Mouse (Mus musculus) limb, embryonic 15.5 days (tissue): ENCODE measurements around the gene Myf5. TPM values are rescaled to one million over a fixed set of nuclear protein-coding genes. Genes with fewer than 3 reads are reported as not detected.

Source experiments
- ATAC-seq: fragments of 200-750 bp; cut with Nextera tagmentation; 2 replicates; pipeline ENCODE4 v1.8.0; 2017; ENCODE audit warnings: low read depth, moderate TSS enrichment; ENCODE audit not compliant: insufficient number of reproducible peaks, low FRiP score, low TSS enrichment
- H3K27ac ChIP-seq: fragments of 300-500 bp; sonication (generic); 2 replicates; pipeline ENCODE4 v1.5.1; 2015; ENCODE audit warnings: moderate library complexity, mild to moderate bottlenecking, inconsistent platforms
- H3K27me3 ChIP-seq: fragments of 300-500 bp; sonication (generic); 2 replicates; pipeline ENCODE4 v1.6.1; 2015; ENCODE audit warnings: inconsistent platforms
- H3K36me3 ChIP-seq: fragments of 300-500 bp; sonication (generic); 2 replicates; pipeline ENCODE4 v1.6.1; 2015; ENCODE audit warnings: inconsistent platforms
- H3K4me1 ChIP-seq: fragments of 300-500 bp; sonication (generic); 2 replicates; pipeline ENCODE4 v1.6.1; 2015; ENCODE audit warnings: inconsistent platforms
- H3K4me2 ChIP-seq: fragments of 300-500 bp; sonication (generic); 2 replicates; pipeline ENCODE4 v1.6.1; 2015; ENCODE audit warnings: mild to moderate bottlenecking, inconsistent platforms
- H3K4me3 ChIP-seq: fragments of 300-500 bp; sonication (generic); 2 replicates; pipeline ENCODE4 v1.5.1; 2015; ENCODE audit warnings: mild to moderate bottlenecking, inconsistent platforms
- H3K9ac ChIP-seq: fragments of 300-500 bp; sonication (generic); 2 replicates; pipeline ENCODE4 v1.6.1; 2015; ENCODE audit warnings: inconsistent platforms
- H3K9me3 ChIP-seq: fragments of 300-500 bp; sonication (generic); 2 replicates; pipeline ENCODE4 v1.6.1; 2016; ENCODE audit warnings: inconsistent platforms
- WGBS: fragments of 180-500 bp; shearing (Covaris S2); methylation state at CpG from one replicate; pipeline ENCODE4 v1.1.7; 2015; 5-methylcytosine and 5-hydroxymethylcytosine counted together
- polyA plus RNA-seq: library from polyadenylated mRNA; unstranded; fragments of >200 nt; fragmentation: Nextera tagmentation; extraction: Ambion mirVana; gene quantifications from 2 replicates; pipeline ENCODE4 v1.2.1, GENCODE M21; 2015

The Myf5 gene
- 12.5 and 23.7 TPM in 2 replicates for polyA plus RNA-seq

GRCm38 (mm10) chr10:107485870-107486269, at the start of gene Myf5:
TSS of gene Myf5 (minus strand) at chr10:107486134.
- Histone ChIP-seq H3K36me3 (no peaks in the 10 kb centered on the region), H3K27ac (0 out of 2 replicates have a peak within 1 kb of the TSS, but pooled peaks have one; percentile 30), H3K9ac (no peak within 1 kb of the TSS), H3K27me3 (peaks cover 11% of the 10 kb centered on the region; the same call in 1 of the 2 replicates), H3K4me3 (peak within 1 kb of the TSS; percentile 18), H3K4me2 (no peak within 1 kb of the TSS), H3K4me1 (peaks cover 3% of the 10 kb centered on the region; the same call in 1 of the 2 replicates), H3K9me3 (no peaks in the 10 kb centered on the region)
- ATAC-seq = peak; percentile 52; the same call in 1 of the 2 replicates
- 30% methylated on average over 8 of the region's 8 CpGs for WGBS

- no peaks in the 10 kb centered on the region for H3K4me1 ChIP-seq
- no peak overlapping the region for H3K4me3 ChIP-seq
- no peak overlapping the region for H3K9ac ChIP-seq
- H3K4me2 ChIP-seq = no peak overlapping the region
- H3K27me3 ChIP-seq = no peaks in the 10 kb centered on the region
- ATAC-seq = no peak
- no peak overlapping the region for H3K27ac ChIP-seq
- H3K9me3 ChIP-seq = no peaks in the 10 kb centered on the region
- WGBS = 85% methylated on average over 1 of the region's 1 CpGs
- H3K36me3 ChIP-seq = no peaks in the 10 kb centered on the region
Observed at GRCm38 (mm10) chr10:107528758-107529157, 42.8 kb upstream of the Myf5 start.

DNA sequence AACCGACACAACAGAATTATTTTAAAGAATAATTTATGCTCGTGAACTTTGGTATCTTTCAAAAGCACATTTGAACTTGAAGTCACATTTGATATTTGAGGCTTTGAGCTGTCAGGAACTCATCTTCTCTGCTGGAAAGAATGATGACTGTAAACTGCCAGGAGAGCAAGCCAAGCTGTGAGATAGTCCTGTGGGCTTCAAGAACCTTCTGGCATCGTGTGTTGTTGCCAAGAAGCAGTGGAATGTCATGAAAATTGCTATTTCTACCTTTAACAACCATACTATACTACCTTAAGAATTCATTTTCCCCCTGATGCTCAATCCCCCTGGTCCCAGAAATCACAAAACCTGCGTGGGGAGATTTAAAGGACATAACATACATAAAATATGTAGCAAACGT, 33.3 kb upstream of the Myf5 start:
- H3K27ac ChIP-seq = no peak overlapping the region
- WGBS = 58% methylated on average over 5 of the region's 5 CpGs
- H3K4me3 ChIP-seq = no peak overlapping the region
- no peak overlapping the region for H3K9ac ChIP-seq
- no peaks in the 10 kb centered on the region for H3K4me1 ChIP-seq
- no peaks in the 10 kb centered on the region for H3K36me3 ChIP-seq
- H3K27me3 ChIP-seq = no peaks in the 10 kb centered on the region
- no peak for ATAC-seq
- no peaks in the 10 kb centered on the region for H3K9me3 ChIP-seq
- H3K4me2 ChIP-seq = no peak overlapping the region

- no peak overlapping the region for H3K27ac ChIP-seq
- no peaks in the 10 kb centered on the region for H3K36me3 ChIP-seq
- 62% methylated on average over 7 of the region's 7 CpGs for WGBS
- ATAC-seq = no peak
- no peaks in the 10 kb centered on the region for H3K27me3 ChIP-seq
- H3K4me3 ChIP-seq = no peak overlapping the region
- no peaks in the 10 kb centered on the region for H3K4me1 ChIP-seq
- H3K9me3 ChIP-seq = no peaks in the 10 kb centered on the region
- H3K4me2 ChIP-seq = no peak overlapping the region
- no peak overlapping the region for H3K9ac ChIP-seq
Observed at GRCm38 (mm10) chr10:107516641-107517040, 30.7 kb upstream of the Myf5 start.

DNA sequence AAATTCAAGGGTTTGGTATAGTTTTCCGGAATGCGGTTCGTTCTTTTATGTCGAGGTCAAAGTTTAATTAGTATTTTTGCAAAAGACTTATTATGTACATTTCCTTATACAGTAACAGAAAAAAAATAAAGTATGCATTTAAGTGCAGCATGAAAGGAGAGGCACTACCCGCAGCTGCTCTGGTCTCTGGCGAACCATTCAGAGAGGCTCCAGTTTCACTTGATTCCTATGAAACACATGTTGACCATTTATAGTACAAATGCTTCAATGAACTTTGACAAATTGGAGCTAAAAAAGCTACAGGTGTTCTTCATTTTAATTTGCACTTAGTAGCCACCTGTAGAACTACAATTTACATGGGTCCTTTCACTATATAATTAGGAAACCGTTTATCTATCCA, 28.8 kb upstream of the Myf5 start:
- H3K9me3 ChIP-seq = no peaks in the 10 kb centered on the region
- H3K36me3 ChIP-seq = no peaks in the 10 kb centered on the region
- no peaks in the 10 kb centered on the region for H3K27me3 ChIP-seq
- no peak for ATAC-seq
- H3K4me1 ChIP-seq = no peaks in the 10 kb centered on the region
- no peak overlapping the region for H3K4me2 ChIP-seq
- H3K4me3 ChIP-seq = no peak overlapping the region
- no peak overlapping the region for H3K27ac ChIP-seq
- WGBS = 34% methylated on average over 7 of the region's 7 CpGs
- no peak overlapping the region for H3K9ac ChIP-seq

- H3K9me3 ChIP-seq = no peaks in the 10 kb centered on the region
- no peaks in the 10 kb centered on the region for H3K36me3 ChIP-seq
- no peak overlapping the region for H3K4me2 ChIP-seq
- no peaks in the 10 kb centered on the region for H3K4me1 ChIP-seq
- WGBS = 53% methylated on average over 2 of the region's 2 CpGs
- ATAC-seq = no peak
- H3K4me3 ChIP-seq = no peak overlapping the region
- no peak overlapping the region for H3K9ac ChIP-seq
- H3K27me3 ChIP-seq = no peaks in the 10 kb centered on the region
- no peak overlapping the region for H3K27ac ChIP-seq
Observed at GRCm38 (mm10) chr10:107506397-107506796, 20.5 kb upstream of the Myf5 start.

DNA sequence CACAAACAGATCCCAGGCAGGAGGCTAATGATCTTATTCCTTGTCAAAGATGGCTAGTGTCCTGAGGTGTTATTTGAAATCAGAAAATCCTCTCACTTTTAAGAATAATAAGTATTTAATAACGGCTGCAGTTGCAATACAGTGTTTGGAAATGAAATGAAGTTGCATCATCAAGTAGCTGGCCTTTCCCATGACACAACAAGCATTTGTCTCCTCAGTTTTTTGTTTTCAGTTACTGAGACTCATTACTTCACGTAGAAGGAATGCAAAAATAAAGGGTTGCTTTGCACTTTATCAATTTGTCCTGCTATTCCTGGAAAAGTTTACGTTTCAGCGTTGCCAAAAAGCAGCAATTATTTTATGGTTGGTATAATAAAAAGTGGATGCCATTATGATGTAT, 17.5 kb upstream of the Myf5 start:
- 55% methylated on average over 4 of the region's 4 CpGs for WGBS
- H3K9me3 ChIP-seq = no peaks in the 10 kb centered on the region
- no peaks in the 10 kb centered on the region for H3K27me3 ChIP-seq
- no peaks in the 10 kb centered on the region for H3K36me3 ChIP-seq
- no peak overlapping the region for H3K9ac ChIP-seq
- H3K4me2 ChIP-seq = no peak overlapping the region
- no peak for ATAC-seq
- no peak overlapping the region for H3K4me3 ChIP-seq
- no peak overlapping the region for H3K27ac ChIP-seq
- no peaks in the 10 kb centered on the region for H3K4me1 ChIP-seq

DNA sequence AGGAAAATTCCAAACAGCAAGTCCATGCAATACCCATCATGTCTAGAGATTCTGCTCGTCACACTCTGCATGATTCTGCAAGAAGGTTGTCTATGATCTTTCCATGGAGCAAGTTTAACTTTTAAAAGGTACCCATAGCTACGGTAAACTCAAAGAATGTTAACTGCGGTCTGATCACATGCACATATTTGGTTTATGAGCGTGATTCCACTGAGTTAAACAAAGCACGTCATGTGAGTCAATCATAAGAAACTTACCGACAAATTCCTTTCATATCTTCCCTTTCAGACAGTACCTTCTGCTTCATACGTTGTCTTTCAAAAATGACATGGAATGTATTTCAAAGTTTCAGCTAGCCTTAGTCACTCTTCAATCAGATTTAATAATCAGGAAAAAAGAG, 16.3 kb upstream of the Myf5 start:
- Histone ChIP-seq H3K4me2 (no peak overlapping the region), H3K36me3 (no peaks in the 10 kb centered on the region), H3K9me3 (no peaks in the 10 kb centered on the region), H3K4me3 (no peak overlapping the region), H3K4me1 (no peaks in the 10 kb centered on the region), H3K27ac (no peak overlapping the region), H3K9ac (no peak overlapping the region), H3K27me3 (no peaks in the 10 kb centered on the region)
- WGBS = 70% methylated on average over 7 of the region's 7 CpGs
- no peak for ATAC-seq

- Histone ChIP-seq H3K4me1 (no peaks in the 10 kb centered on the region), H3K9me3 (no peaks in the 10 kb centered on the region), H3K27me3 (no peaks in the 10 kb centered on the region), H3K9ac (no peak overlapping the region), H3K27ac (no peak overlapping the region), H3K4me2 (no peak overlapping the region), H3K36me3 (no peaks in the 10 kb centered on the region), H3K4me3 (no peak overlapping the region)
- 83% methylated on average over 7 of the region's 7 CpGs for WGBS
- no peak for ATAC-seq
Observed at GRCm38 (mm10) chr10:107499656-107500055, 13.7 kb upstream of the Myf5 start.

DNA sequence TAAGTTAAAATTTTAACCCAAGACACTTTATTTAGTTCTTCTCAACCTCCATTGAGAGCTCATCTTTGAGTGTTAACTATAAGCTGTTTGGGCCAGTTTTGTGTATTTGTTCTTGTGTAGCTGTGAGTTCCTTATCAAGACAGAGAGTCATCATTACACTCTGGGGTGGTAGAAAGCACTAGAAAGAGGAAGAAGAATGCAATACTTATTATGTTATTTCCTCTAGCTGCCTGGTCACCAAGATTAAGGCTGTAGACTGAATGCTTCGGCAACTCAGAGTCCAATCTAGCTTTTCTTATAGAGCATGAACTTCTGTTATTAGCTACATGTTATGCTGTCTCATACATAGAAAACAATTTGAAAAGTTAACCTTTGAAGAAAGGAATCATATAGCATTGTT, 10.5 kb upstream of the Myf5 start:
- ATAC-seq = no peak
- WGBS = 94% methylated on average over 1 of the region's 1 CpGs

GRCm38 (mm10) chr10:107494568-107494967, 8.6 kb upstream of the Myf5 start, which contains the start of gene Myf6:
TSS of gene Myf6 (minus strand) at chr10:107494737.
- H3K4me2 ChIP-seq = peak within 1 kb of the TSS; percentile 43
- peak within 1 kb of the TSS; percentile 22 for H3K4me3 ChIP-seq
- no peak for ATAC-seq
- no peak within 1 kb of the TSS for H3K27ac ChIP-seq
- 86% methylated on average over 6 of the region's 6 CpGs for WGBS
- no peak within 1 kb of the TSS for H3K9ac ChIP-seq
- H3K27me3 ChIP-seq = no peaks in the 10 kb centered on the region
- peaks cover 9% of the 10 kb centered on the region for H3K4me1 ChIP-seq
- no peaks in the 10 kb centered on the region for H3K9me3 ChIP-seq
- H3K36me3 ChIP-seq = no peaks in the 10 kb centered on the region

More for the DNA sequence above, 10.5 kb upstream of the Myf5 start:
- no peak overlapping the region for H3K27ac ChIP-seq
- no peak overlapping the region for H3K4me2 ChIP-seq
- peaks cover 9% of the 10 kb centered on the region for H3K4me1 ChIP-seq
- no peak overlapping the region for H3K4me3 ChIP-seq
- H3K27me3 ChIP-seq = no peaks in the 10 kb centered on the region
- no peaks in the 10 kb centered on the region for H3K9me3 ChIP-seq
- no peak overlapping the region for H3K9ac ChIP-seq
- H3K36me3 ChIP-seq = no peaks in the 10 kb centered on the region

DNA sequence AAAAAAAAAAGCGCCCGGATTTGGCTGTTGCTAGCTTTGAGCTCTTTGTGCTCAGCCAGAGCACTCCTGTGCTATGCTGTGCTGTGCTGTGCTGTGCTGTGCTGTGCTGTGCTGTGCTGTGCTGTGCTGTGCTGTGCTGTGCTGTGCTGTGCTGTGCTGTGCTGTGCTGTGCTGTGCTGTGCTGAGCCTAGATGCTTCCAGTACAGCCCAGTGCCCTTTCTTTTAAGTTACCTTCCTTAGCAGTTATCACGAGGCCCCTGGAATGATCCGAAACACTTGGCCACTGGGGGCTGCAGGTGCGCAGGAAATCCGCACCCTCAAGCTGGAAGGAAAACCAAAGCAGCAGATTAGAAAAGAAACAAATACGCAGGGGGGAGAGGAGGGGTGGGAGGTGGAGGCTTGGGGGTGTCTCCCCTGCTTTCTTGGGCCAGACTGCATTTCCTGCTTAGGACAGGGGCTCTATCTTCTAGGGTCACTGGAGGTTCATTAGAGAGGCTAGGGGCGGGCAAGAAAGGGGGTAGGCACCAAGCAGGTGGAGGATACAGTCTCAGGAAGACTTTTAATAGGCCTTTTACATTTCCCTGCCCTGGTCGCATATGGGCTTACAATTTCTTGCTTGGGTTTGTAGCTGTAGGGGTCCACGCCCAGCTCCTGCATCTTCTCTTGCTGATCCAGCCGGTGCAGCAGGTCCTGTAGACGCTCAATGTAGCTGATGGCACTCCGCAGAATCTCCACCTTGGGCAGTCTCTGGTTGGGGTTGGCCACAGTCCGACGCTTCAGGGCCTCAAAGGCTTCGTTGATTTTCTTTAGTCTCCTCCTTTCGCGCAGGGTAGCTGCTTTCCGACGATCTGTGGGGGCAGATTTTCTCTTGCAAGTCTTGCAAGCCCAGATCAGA, 7.9 kb upstream of the Myf5 start:
- H3K9ac ChIP-seq = no peak overlapping the region
- H3K4me1 ChIP-seq = peaks cover 9% of the 10 kb centered on the region
- H3K4me3 ChIP-seq = peak overlapping the region; percentile 22
- H3K36me3 ChIP-seq = no peaks in the 10 kb centered on the region
- ATAC-seq = no peak
- peak overlapping the region; percentile 43 for H3K4me2 ChIP-seq
- WGBS = 40% methylated on average over 20 of the region's 20 CpGs
- H3K9me3 ChIP-seq = no peaks in the 10 kb centered on the region
- H3K27me3 ChIP-seq = no peaks in the 10 kb centered on the region
- H3K27ac ChIP-seq = no peak overlapping the region
